Mouse (Mus musculus): ENCODE results near the gene Mpv17l. TPM values are rescaled to one million over a fixed set of nuclear protein-coding genes. Genes with fewer than 3 reads are reported as not detected.
"Not testable (repeated sequence)": the region's sequence is repeated elsewhere in the genome, so short reads cannot be mapped to it uniquely, and the experiment has no call there.

Mpv17l gene
- 4.8 and 5.8 TPM in 2 replicates for polyA plus RNA-seq (2012; ENCODE audit: insufficient read depth, insufficient read length, missing spikeins)

GRCm38 (mm10) chr16:13902888-13903483, at the start of gene Mpv17l, which contains the start of gene Pdxdc1:
Gene Mpv17l (plus strand): TSS chr16:13903161.
Gene Pdxdc1 (minus strand): TSS chr16:13903131.
- Histone ChIP-seq H3K4me3 (ENCODE audit: insufficient read depth, low read length) (peak within 1 kb of the TSS; percentile 96), H3K4me1 (ENCODE audit: control insufficient read depth, insufficient read depth, low read length) (peaks cover 21% of the 10 kb centered on the region), H3K27ac (ENCODE audit: insufficient read depth, low read depth, low read length) (peak within 1 kb of the TSS; percentile 75)
- peak; percentile 19; the same call in 1 of the 2 replicates for TF ChIP-seq POLR2A (IDR thresholded peaks at IDR 0.05; ENCODE audit: borderline replicate concordance, low read depth, low read length)
- TF ChIP-seq CTCF (IDR thresholded peaks at IDR 0.05; ENCODE audit: low read depth, low read length) = no peak

- H3K4me3 ChIP-seq (ENCODE audit: insufficient read depth, low read length) = no peak overlapping the region
- TF ChIP-seq CTCF (IDR thresholded peaks at IDR 0.05; ENCODE audit: low read depth, low read length) (no peak), POLR2A (IDR thresholded peaks at IDR 0.05; ENCODE audit: borderline replicate concordance, low read depth, low read length) (no peak)
- peaks cover 2% of the 10 kb centered on the region for H3K4me1 ChIP-seq (ENCODE audit: control insufficient read depth, insufficient read depth, low read length)
- H3K27ac ChIP-seq (ENCODE audit: insufficient read depth, low read depth, low read length) = no peak overlapping the region
These were observed 49.1 kb upstream of the Mpv17l start for GRCm38 (mm10) chr16:13853886-13854285.

GRCm38 (mm10) chr16:13866076-13866475, 36.9 kb upstream of the Mpv17l start:
- peak overlapping the region; percentile 61 for H3K27ac ChIP-seq (ENCODE audit: insufficient read depth, low read depth, low read length)
- no peak overlapping the region for H3K4me3 ChIP-seq (ENCODE audit: insufficient read depth, low read length)
- peaks cover 25% of the 10 kb centered on the region for H3K4me1 ChIP-seq (ENCODE audit: control insufficient read depth, insufficient read depth, low read length)
- TF ChIP-seq CTCF (IDR thresholded peaks at IDR 0.05; ENCODE audit: low read depth, low read length) (no peak), POLR2A (IDR thresholded peaks at IDR 0.05; ENCODE audit: borderline replicate concordance, low read depth, low read length) (no peak)

GRCm38 (mm10) chr16:13866616-13867015, 36.3 kb upstream of the Mpv17l start:
- H3K4me3 ChIP-seq (ENCODE audit: insufficient read depth, low read length) = no peak overlapping the region
- peak overlapping the region; percentile 61 for H3K27ac ChIP-seq (ENCODE audit: insufficient read depth, low read depth, low read length)
- TF ChIP-seq CTCF (IDR thresholded peaks at IDR 0.05; ENCODE audit: low read depth, low read length) (no peak), POLR2A (IDR thresholded peaks at IDR 0.05; ENCODE audit: borderline replicate concordance, low read depth, low read length) (no peak)
- peaks cover 25% of the 10 kb centered on the region for H3K4me1 ChIP-seq (ENCODE audit: control insufficient read depth, insufficient read depth, low read length)

DNA sequence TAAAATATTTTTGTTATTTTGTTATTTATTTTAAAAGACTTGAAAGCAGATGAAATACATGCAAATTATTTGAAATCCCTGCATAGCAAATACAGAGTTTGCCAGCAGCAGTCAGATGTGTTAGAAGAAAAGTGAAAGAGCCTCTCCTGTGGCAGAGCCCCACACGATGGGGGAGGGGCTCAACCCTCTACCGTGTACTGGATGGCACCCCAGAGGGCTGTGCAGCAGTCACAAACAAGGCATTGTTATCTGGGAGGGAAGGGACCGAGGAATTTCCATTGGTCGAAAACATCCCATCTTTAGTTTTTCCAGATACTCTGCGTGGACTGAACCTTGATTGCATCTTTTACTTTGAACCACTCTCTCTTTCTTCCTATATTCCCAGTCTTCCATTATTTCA, 35.6 kb upstream of the Mpv17l start:
- H3K27ac ChIP-seq (ENCODE audit: insufficient read depth, low read depth, low read length); H3K4me3 ChIP-seq (ENCODE audit: insufficient read depth, low read length): not testable (repeated sequence)
- peaks cover 25% of the 10 kb centered on the region for H3K4me1 ChIP-seq (ENCODE audit: control insufficient read depth, insufficient read depth, low read length)

- Histone ChIP-seq H3K4me3 (ENCODE audit: insufficient read depth, low read length) (no peak overlapping the region), H3K27ac (ENCODE audit: insufficient read depth, low read depth, low read length) (no peak overlapping the region), H3K4me1 (ENCODE audit: control insufficient read depth, insufficient read depth, low read length) (peaks cover 23% of the 10 kb centered on the region)
- TF ChIP-seq CTCF (IDR thresholded peaks at IDR 0.05; ENCODE audit: low read depth, low read length) (no peak), POLR2A (IDR thresholded peaks at IDR 0.05; ENCODE audit: borderline replicate concordance, low read depth, low read length) (no peak)
These were observed 34.9 kb upstream of the Mpv17l start for GRCm38 (mm10) chr16:13867910-13868514.

GRCm38 (mm10) chr16:13875483-13875882, 27.5 kb upstream of the Mpv17l start:
- H3K27ac ChIP-seq (ENCODE audit: insufficient read depth, low read depth, low read length) = no peak overlapping the region
- TF ChIP-seq POLR2A (IDR thresholded peaks at IDR 0.05; ENCODE audit: borderline replicate concordance, low read depth, low read length) = no peak
- TF ChIP-seq CTCF (IDR thresholded peaks at IDR 0.05; ENCODE audit: low read depth, low read length) = no peak

DNA sequence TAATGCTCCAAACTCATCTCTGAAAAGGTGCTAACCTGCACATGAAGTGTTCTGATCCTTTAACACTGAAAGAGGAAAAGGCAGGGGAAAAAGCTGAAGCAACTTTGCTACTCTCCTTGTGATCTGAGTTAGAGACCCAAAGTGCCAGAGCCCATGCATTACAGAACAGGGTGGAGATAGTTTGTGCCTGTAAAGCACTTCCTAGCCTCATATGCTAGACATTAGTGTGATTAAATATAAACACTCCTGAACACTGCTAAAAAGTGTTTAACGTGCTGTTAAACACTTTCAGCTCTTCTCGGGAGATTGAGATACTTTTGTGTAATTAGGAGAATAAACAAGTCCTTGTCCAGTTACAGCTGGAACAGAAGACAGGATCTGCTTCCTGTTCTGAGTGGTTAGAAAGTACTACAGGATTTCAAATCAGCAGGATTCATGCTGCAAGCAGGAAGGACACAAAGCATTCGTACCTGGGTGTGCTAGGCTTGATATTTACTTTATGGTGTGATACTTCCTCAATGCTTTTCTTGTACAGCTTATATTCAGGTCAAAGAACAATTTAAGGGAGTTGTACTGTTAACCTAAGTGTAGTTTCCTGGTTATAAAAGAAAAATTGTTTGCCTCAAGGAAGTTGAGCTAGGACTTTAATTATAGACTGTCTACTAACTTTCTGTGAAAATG, 19.7 kb upstream of the Mpv17l start:
- Histone ChIP-seq H3K4me1 (ENCODE audit: control insufficient read depth, insufficient read depth, low read length) (no peaks in the 10 kb centered on the region), H3K4me3 (ENCODE audit: insufficient read depth, low read length) (no peak overlapping the region), H3K27ac (ENCODE audit: insufficient read depth, low read depth, low read length) (no peak overlapping the region)
- no peak for TF ChIP-seq CTCF (IDR thresholded peaks at IDR 0.05; ENCODE audit: low read depth, low read length)
- TF ChIP-seq POLR2A (IDR thresholded peaks at IDR 0.05; ENCODE audit: borderline replicate concordance, low read depth, low read length) = no peak

More at GRCm38 (mm10) chr16:13875483-13875882, 27.5 kb upstream of the Mpv17l start:
- H3K4me3 ChIP-seq (ENCODE audit: insufficient read depth, low read length) = no peak overlapping the region
- H3K4me1 ChIP-seq (ENCODE audit: control insufficient read depth, insufficient read depth, low read length) = no peaks in the 10 kb centered on the region

GRCm38 (mm10) chr16:13890449-13890848, 12.5 kb upstream of the Mpv17l start:
- Histone ChIP-seq H3K4me3 (ENCODE audit: insufficient read depth, low read length) (no peak overlapping the region), H3K27ac (ENCODE audit: insufficient read depth, low read depth, low read length) (no peak overlapping the region), H3K4me1 (ENCODE audit: control insufficient read depth, insufficient read depth, low read length) (peaks cover 3% of the 10 kb centered on the region)
- TF ChIP-seq CTCF (IDR thresholded peaks at IDR 0.05; ENCODE audit: low read depth, low read length) (no peak), POLR2A (IDR thresholded peaks at IDR 0.05; ENCODE audit: borderline replicate concordance, low read depth, low read length) (no peak)

DNA sequence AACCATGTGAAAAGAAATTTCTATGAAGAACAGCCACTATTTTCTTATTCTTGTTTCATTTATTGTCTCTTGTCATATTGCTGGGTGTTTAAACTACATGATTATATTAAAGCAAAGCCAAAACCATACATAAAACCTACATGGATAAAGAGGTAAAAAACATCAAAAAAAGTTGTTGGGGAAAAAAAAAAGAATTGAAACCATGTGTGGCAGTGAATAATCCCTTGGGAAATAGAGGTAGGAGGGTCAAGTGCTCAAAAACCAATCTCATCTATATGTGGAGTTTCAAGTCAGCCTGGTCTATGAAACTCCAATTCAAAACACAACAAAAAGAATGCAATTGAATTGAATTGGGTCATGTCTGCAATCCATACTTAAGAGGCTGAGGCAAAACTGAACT, 10.1 kb upstream of the Mpv17l start:
- Histone ChIP-seq H3K4me3 (ENCODE audit: insufficient read depth, low read length) (no peak overlapping the region), H3K4me1 (ENCODE audit: control insufficient read depth, insufficient read depth, low read length) (peaks cover 3% of the 10 kb centered on the region), H3K27ac (ENCODE audit: insufficient read depth, low read depth, low read length) (no peak overlapping the region)
- TF ChIP-seq CTCF (IDR thresholded peaks at IDR 0.05; ENCODE audit: low read depth, low read length) = no peak
- no peak for TF ChIP-seq POLR2A (IDR thresholded peaks at IDR 0.05; ENCODE audit: borderline replicate concordance, low read depth, low read length)
